15 mouse cellular contexts compared by ENCODE assay signal in the genomic region with DNA sequence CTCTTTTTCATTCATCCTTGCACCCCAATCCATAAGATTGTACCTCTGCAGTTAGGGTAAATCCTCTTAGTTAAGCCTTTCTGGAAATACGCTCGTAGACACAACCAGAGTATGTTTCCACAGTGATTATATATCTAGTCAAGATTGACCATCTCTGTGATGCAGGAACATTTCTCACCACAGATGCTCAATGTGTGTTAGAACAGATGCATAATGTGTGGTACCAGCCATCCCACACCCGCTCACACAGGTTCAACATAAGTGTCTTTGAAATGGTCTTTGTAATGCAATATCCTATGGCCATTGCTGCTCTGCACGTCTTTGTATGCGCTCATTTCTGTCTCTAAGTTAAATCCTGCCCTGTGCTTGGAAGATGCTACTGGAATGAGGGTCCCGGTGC.
"Had no signal": no experiment of that assay in that cellular context is flagged by ENCODE, and none has a peak within 500 bp of the region (broad histone marks: within the 10 kb centered on the region; RNA-seq: fewer than 3 reads in every experiment).

No protein-coding gene starts in this region.

- H3K4me1 ChIP-seq: megakaryocyte, embryonic 14.5 days had no signal

- H3K9me3 ChIP-seq: limb, embryonic 12.5 days; liver, embryonic 13.5 days; lung, embryonic 15.5 days; midbrain, embryonic 12.5 days; neural tube, embryonic 13.5 days; stomach, embryonic 15.5 days had no signal

- H3K36me3 ChIP-seq: liver, embryonic 13.5 days; lung, embryonic 15.5 days; midbrain, embryonic 12.5 days; neural tube, embryonic 13.5 days; stomach, embryonic 15.5 days had no signal

- H3K27me3 ChIP-seq: limb, embryonic 12.5 days; liver, embryonic 13.5 days; lung, embryonic 15.5 days; megakaryocyte, embryonic 14.5 days; midbrain, embryonic 12.5 days; neural tube, embryonic 13.5 days; stomach, embryonic 15.5 days had no signal

- H3K4me3 ChIP-seq: limb, embryonic 12.5 days; liver, embryonic 13.5 days; lung, embryonic 15.5 days; megakaryocyte, embryonic 14.5 days; midbrain, embryonic 12.5 days; neural tube, embryonic 13.5 days; stomach, embryonic 15.5 days had no signal

- H3K27ac ChIP-seq: limb, embryonic 12.5 days; liver, embryonic 13.5 days; lung, embryonic 15.5 days; macrophage; midbrain, embryonic 12.5 days; neural tube, embryonic 13.5 days; stomach, embryonic 15.5 days had no signal

- DNase-seq: kidney, adult 8-10 months; liver; liver, embryonic 13.5 days; liver, postnatal 0 days; lung, postnatal 14 days; right cerebral cortex, postnatal 4 days; spleen, adult 18-20 months; thymus, postnatal 36 days had no signal
